Mouse (Mus musculus) induced T-regulatory cell, adult 2 months (primary cell): ENCODE data around the gene Nat10.
A peak's percentile ranks its signal among the peaks of the same experiment; 100 is the strongest.

Experiments
- DNase-seq: peaks from one replicate; pipeline ENCODE4 v3.0.0-alpha.2; 2012; ENCODE audit warnings: low read depth

Nat10 gene

DNA sequence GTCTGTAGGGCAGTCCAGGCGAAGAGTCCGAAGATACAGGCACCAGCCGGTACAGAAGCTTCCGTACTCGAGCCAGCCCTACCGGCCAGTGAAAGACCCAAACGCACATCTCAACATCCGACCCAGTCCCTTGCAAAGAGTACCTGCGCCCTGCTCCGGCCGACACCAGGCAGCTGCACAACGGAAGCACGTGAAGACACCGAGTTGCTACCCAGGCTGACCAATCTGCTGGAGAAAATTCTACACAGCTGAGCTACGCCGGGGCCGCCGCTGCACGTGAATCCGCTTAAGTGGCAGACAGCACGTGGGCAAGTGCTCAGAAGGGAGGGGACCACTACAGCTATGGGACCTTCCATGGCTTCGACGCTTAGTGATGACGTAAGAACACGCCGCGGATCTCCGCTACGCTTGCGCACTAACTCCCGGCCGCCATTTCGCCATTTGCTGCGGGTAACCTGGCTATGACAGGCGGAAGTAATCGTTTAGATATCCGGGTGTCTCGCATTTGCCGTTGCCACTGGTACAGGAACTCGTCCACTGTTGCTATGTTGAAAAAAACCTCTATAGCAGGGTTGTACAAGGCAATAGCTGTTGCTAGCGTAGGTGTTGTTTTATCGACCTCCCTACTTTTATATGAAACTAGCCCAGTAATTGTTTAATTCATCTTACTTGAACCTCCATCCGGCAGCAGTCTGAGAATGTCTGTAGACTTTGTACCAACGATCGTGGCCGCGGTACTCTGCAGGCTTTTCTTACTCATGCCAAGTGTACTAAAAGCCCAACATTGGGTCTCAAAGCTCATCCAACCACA is at the start of gene Nat10:
Gene Nat10, minus strand, starts transcription at position 365 of the 811 bp plus-strand sequence.
- peak; percentile 99 for DNase-seq

- DNase-seq, result no peak
These were observed 49.3 kb upstream of the Nat10 start for GRCm38 (mm10) chr2:103810412-103810811.

DNA sequence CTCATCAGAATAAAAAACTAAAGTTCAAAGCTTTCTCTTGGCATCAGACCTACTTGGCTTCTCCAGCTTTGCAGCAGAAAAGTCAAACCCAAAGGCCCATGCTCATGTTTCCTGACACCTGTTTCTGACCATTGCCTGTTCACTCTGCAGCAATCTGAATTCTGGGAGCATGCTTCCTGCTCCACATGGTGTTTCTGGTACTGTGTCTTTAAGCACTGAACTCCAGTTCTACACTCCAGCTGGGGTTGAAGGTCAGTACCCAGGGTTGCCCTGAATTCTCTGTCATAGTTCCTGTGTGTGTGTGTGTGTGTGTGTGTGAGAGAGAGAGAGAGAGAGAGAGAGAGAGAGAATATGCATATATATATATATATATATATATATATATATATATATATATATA is 47.4 kb upstream of the Nat10 start:
- DNase-seq, result no peak

DNA sequence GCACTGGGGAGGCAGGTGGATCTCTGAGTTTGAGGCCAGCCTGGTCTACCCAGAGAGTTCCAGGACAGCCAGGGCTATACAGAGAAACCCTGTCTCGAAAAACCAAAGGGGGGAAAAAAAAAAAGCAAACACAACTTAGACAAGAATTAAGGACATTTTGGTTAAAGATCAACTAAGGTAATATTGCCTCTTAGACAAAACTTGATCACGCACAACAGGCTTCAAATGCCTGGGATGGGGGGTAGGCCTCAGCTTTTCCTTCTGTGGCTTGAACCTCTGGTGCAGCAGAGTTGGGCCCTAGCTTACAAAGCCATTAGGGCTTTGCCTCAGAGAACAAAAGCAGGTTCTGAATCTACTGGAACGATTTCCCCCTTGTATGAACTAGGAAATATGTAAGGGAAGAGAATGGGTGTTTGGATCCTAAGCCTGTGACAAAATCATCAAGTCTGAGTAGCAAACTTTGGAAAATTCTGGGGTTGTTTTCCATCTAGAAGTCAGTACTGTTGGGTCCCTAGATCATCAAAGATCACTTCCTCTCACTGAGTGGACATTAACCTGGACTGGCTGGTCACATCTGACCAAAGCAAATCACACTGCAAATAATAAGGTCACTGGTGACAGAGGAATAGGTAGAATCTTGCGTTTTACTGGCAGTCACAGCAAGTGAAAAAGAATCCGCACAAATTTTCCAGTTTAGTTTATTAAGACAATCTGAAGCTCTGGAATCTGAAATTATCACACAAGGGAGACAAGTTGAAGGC is 42.9 kb upstream of the Nat10 start:
- DNase-seq, result no peak

- DNase-seq, result no peak
These were observed 41.4 kb upstream of the Nat10 start for GRCm38 (mm10) chr2:103802422-103802821.

DNA sequence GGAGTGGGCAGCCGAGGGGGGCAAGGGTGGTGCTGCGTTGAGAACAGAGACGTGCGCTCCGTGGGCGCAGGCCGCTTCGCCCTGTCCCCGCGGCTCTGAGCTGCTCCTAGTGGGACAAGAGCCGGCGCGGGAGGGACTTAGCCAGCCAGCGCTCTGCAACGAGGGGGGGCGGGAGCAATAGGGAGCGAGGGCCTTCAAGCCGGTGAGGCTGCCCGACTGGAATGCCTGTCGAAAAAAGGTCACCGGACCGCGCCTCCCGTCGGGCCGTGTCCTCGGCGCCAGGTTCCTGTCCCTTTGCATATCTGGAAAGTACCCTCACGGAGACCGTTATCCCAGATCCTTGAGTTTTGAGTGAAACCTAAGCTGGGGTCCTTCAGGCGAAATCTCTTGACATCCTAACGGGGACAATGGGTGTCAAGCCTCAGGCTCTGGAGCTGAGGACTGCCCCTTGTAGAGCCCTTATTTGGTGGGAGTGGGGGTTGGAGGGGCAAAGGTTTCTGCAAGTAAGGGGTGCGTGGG is 36.5 kb upstream of the Nat10 start, which contains the start of gene Caprin1:
Gene Caprin1, minus strand, starts transcription at position 159 of the 519 bp plus-strand sequence.
- peak; percentile 96 for DNase-seq

DNA sequence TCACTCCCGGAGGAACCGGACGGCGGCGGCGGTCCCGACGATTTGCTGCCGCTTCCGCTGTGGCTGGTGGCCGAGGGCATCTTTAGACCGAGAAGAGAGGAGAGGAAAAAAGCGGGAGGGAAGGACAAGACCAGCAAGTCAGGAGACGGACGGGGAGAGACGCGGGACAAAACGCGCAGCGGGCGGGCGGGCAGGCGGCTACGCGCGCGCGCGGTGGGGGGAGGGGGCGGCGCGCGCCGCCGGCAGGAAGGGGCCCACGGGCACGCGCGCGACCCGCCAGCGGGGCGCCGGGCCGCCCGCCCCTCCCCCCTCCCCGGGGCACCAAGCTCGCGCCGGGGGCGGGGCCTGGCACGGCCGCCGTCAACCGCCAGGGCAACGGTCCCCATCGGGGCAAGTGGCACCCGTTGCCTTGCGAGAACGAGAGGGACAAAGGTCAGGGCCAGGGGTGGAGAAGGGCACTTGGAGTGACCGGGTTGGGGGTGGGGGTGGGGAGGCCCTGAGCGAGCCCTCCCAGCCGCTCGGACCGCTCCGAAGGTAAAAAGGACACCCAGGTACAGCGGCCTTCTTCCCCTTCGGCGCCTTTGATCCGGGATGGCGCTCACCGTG is 35.9 kb upstream of the Nat10 start:
- peak; percentile 90 for DNase-seq

DNA sequence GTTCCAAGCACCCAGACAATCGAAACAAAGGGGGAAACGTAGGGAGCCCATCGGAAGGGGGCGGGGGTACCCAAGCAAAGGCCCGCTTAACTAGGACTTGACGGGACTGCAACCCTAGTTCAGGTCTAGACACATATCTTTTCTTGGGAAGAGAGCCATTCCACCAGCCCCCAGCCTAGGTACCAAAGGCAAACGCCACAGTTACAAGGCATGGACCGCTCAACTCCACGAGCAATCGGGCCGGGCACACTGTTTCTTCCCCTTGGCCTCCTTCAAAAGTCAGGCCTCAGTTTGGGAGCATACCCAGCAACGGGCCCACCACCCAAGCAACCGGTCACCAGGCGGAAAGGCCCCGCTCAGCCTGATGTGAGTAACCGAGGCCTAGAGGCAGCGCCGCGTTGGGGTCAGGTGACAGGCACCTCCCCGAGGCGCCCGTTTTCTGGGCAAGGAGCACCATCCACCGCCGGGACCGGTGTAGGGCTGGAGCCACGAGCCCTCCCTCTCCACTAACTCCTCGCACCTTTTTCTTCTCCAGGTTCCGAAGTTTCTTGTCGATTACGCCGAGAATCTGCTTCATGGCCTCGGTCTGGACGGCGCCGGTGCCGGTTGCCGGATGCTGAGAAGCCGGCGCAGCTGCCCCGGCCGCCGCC is 35.3 kb upstream of the Nat10 start:
- DNase-seq, result peak; percentile 77

GRCm38 (mm10) chr2:103795843-103796210 is 34.8 kb upstream of the Nat10 start:
- peak; percentile 89 for DNase-seq

GRCm38 (mm10) chr2:103792009-103792408 is 30.9 kb upstream of the Nat10 start:
- DNase-seq, result no peak

DNA sequence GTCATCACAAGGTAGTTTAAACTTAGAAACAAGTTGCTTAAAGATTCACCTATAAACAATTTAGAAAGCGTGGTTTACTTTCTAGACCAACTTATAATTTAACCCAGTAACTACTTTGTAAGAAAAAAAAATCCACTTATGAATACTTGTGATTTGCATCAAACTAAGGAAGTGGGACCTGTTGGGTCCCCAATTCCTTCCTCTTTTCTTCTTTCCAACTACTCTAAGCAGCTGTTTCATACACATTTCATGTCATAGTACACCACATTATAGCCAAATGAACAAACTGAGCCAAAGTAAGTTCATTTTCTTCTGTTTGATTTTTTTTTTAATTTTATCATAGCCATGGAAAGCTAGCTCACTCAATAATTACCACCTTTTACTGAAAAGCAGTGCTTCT is 24.7 kb upstream of the Nat10 start:
- no peak for DNase-seq

- peak; percentile 76 for DNase-seq
These were observed 23.6 kb upstream of the Nat10 start for GRCm38 (mm10) chr2:103784621-103785020.

DNA sequence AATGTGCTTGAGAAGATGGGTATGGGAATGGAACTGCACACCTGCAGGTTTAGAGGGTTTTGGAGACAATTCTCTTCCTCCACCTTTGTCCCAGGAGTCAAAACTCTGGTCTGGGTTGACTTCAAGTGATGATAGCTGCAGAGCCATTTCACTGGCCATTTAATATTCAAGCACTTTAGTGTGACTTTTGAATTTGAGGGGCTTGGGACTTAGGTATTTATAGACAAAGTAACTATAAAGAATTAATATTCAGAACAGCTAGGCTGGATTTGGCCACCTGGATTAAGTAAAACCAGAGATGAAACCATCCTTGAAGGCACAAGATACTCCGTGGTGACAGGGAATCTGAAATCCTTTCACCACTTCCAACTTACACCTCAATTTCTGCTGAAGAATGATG is 1.4 kb upstream of the Nat10 start:
- DNase-seq, result peak; percentile 25

DNA sequence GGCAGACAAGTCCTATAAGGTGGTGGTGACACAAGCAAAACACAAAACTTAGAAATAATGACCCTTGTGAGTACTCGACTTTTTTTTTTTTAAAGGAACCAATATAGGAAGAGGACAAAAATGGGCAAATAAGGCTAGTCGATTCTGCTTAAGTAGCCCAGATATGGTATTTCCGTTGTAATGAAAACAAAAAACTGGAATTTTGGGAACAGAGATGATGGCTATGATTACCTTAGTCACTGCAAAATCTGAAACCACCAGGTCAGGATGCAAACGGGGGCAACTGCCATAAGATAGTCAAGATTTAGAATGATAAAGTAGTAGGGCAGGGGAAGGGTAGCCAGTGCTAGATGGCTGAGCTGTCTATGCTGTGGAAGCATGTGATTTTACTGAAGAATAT is 923 bp upstream of the Nat10 start:
- DNase-seq, result no peak

DNA sequence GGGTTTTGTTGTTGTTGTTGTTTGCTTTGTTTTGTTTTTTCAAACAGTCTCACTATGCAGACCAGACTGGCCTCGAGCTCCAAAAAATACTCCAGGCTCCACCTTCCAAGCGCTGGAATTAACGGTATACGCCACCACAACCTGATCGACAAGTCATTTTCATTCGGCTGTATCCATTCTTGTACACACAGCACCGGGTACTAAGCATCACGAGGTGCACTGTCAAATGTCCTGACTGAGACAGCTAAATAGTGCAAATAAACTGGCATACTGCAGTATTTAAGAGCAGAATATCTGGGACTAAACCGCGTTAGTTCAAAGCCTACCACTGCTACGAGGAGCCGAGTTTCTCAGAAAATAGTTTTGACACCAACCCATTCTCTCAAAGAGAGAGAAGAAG is 649 bp downstream of the Nat10 start:
- DNase-seq, result no peak

DNA sequence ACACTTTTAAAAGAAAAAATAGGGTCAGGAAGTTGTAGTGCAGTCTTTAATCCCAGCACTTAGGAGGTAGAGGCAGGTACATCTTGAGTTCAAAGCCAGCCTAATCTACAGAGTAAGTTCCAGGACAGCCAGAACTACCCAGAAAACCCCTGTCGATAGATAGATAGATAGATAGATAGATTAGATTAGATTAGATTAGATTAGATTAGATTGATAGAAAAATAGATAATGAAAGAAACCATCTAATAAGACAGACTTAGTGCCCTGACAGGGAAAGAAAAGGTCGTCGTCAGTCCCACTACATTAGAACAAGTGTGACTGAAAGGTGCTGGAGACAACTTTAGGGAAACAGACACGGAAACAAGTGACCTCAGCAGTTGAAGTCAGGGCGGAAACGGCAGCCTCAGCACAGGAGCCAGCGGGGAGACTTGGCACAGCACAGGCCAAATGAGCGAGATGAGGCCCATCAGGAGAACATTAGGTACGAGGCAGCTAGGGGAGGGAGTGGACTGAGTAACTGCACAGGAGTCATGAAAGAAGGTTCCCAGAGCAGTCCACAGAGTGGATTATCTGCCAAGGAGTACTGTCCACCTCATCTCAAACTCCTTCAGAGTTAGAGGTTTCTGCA is 5.5 kb downstream of the Nat10 start:
- DNase-seq, result no peak

GRCm38 (mm10) chr2:103754614-103755013 is 6.5 kb downstream of the Nat10 start:
- DNase-seq, result peak; percentile 48

GRCm38 (mm10) chr2:103751771-103752170 is 9.3 kb downstream of the Nat10 start:
- DNase-seq, result no peak

GRCm38 (mm10) chr2:103749091-103749490 is 12.0 kb downstream of the Nat10 start:
- DNase-seq, result no peak

DNA sequence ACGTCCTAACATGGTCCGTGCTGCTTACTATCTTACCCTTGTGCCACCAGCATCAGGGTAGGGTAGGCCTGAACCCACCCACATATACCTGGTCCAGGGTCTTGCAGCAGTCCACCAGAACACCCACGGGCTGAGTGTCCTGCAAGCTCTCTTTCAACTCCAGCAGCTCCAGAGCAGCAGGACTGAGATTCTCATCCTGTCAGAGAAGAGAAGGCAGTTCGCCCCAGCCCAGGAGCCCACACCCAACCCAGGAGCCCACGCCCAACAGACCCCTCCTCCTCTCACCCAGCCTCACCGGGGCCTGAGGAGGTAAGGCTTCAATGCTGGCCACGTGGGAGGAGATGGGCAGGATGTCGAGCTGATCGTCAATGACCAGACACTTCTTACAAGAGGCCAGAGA is 13.2 kb downstream of the Nat10 start:
- DNase-seq, result no peak

DNA sequence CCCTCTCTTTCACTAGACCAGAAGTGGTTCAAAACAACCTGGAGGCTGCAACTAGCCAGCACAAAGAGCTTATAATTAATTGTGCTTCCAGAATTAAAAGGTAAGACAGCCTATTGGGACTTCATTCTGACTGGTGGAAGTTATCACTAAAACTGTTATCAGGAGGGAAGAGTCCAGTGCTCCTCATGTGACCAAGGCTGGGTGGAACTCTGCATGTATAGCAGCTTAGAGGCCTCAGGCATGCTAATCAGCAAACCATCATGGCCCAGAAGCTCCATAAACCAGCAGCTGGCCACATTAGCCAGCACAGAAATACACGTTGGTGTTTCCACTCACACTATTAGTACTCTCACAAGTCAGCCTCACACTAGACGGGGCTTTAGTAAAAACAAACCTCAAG is 14.3 kb downstream of the Nat10 start:
- no peak for DNase-seq

DNA sequence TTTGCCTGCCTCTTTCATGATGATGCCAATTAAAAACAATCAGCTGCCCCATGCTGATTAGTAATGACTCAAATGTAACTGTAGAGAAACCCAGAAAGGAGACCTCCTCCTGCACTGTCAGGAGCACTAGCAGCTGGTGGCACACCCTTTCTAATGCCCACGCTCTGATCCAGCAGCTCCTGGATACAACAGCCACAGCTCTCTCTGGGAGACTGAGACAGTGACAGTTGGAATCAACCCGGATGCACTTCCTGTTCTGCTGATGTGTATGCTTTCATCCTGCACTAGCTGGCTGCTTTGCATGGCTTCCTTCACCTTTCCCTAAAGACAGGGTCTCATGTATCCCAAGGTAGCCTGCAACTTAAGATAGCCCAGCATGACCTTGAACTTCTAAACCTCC is 15.0 kb downstream of the Nat10 start:
- no peak for DNase-seq
